Mouse (Mus musculus): ENCODE measurements around the gene Zfp2. TPM values are rescaled to one million over a fixed set of nuclear protein-coding genes. Genes with fewer than 3 reads are reported as not detected.

The Zfp2 gene
- total RNA-seq, 1 experiment from 2014 or later, result 5.2 TPM

DNA sequence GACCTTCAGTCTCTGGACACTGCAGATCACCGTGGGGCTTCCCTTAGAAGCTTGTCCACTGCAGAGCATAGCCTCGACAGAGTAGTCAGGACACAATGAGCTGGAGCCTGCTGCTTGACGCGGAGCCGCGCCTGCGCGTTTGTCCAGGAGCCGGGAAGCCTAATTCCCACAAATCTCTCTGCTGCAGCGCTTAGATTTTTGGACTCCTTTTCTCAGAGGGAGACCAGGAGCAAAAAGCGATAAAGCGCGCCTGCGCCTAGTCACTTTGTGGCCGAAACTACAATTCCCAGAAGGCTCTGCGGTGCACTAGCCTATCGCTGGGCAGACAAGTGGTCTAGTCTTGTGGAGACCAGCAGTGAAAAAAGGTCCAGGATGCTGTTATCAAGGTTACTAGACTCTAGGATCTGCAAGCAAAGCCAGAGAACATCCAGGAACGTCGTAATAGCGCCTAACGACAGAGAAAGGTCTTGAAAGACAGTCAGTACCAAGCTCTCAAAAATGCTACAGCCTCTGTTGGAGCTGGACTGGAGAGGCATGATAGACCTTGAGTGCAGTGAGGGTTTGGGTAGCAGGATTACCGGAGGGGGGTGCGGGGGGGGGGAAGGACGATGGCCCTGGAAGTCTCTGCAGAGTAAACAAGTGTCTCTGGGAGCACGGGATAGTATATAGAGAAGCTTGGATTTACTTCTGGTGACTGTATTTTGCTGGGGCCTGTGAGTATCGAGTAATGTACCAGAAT lies 28.4 kb downstream of the Zfp2 start, which contains the start of gene Zfp454:
TSS of gene Zfp454 (minus strand) at position 262 of the 739 bp plus-strand sequence.
- ATAC-seq (replicated peaks in 1 of 2; ENCODE audit: insufficient read depth in 1 of 2, low FRiP score in 2 of 2, low TSS enrichment in 1 of 2, low read depth in 1 of 2, poor library complexity in 2 of 2, severe bottlenecking in 2 of 2), result peak in 1 of 2 experiments; percentile 46; a peak in 1 of 4 replicates

- no peak for ATAC-seq (replicated peaks in 1 of 2; ENCODE audit: insufficient read depth in 1 of 2, low FRiP score in 2 of 2, low TSS enrichment in 1 of 2, low read depth in 1 of 2, poor library complexity in 2 of 2, severe bottlenecking in 2 of 2)
These were observed 29.1 kb downstream of the Zfp2 start for GRCm38 (mm10) chr11:50886933-50887293.

GRCm38 (mm10) chr11:50886231-50886932 lies 29.6 kb downstream of the Zfp2 start:
- no peak for ATAC-seq (replicated peaks in 1 of 2; ENCODE audit: insufficient read depth in 1 of 2, low FRiP score in 2 of 2, low TSS enrichment in 1 of 2, low read depth in 1 of 2, poor library complexity in 2 of 2, severe bottlenecking in 2 of 2)

DNA sequence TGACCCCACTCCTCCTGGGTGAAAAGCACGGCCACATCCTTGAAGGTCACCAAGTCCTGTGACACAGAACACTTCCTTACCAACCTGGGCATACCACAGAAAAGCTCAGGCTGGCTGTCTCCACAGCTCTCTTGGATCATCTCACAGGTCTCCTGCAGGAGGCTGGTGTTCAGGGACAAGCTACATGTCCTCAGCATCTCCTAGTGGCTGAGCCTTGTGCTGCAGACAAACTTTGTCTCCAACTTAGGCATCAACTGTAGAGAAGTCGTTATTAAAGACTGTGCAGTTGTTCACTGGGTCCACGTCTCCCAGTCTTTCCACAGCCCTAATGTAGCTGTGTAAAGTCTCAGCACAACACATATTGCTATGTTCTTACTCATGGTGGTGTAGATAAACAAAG lies 32.2 kb downstream of the Zfp2 start:
- ATAC-seq (replicated peaks in 1 of 2; ENCODE audit: insufficient read depth in 1 of 2, low FRiP score in 2 of 2, low TSS enrichment in 1 of 2, low read depth in 1 of 2, poor library complexity in 2 of 2, severe bottlenecking in 2 of 2), result 0 out of 4 replicates have a peak, but pooled peaks of 1 of the 2 experiments have one; percentile 25

DNA sequence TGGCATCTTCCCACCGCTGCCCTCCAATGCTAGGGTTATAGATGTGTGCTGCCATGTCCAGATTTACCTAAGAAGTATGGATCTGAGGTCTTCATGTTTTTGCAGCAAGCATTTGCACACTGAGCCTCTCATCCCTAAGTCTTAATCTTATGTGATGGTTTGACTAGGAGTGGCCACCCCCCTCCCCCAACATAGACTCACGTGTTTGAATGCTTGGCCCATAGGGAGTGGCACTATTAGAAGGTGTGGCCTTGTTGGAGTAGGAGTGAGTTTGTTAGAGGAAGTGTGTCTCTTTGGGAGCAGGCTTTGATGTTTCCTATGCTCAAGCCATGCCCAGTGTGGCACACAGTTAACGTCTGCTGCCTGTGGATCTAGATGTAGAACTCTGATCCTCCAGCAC lies 37.3 kb downstream of the Zfp2 start:
- ATAC-seq (replicated peaks in 1 of 2; ENCODE audit: insufficient read depth in 1 of 2, low FRiP score in 2 of 2, low TSS enrichment in 1 of 2, low read depth in 1 of 2, poor library complexity in 2 of 2, severe bottlenecking in 2 of 2), result no peak

GRCm38 (mm10) chr11:50850989-50851601 lies 64.9 kb downstream of the Zfp2 start:
- ATAC-seq (replicated peaks in 1 of 2; ENCODE audit: insufficient read depth in 1 of 2, low FRiP score in 2 of 2, low TSS enrichment in 1 of 2, low read depth in 1 of 2, poor library complexity in 2 of 2, severe bottlenecking in 2 of 2), result peak; percentile 20 to 22; a peak in 1 of 4 replicates

- peak; percentile 59 to 65; a peak in 3 of 4 replicates for ATAC-seq (replicated peaks in 1 of 2; ENCODE audit: insufficient read depth in 1 of 2, low FRiP score in 2 of 2, low TSS enrichment in 1 of 2, low read depth in 1 of 2, poor library complexity in 2 of 2, severe bottlenecking in 2 of 2)
These were observed 65.7 kb downstream of the Zfp2 start, which contains the start of gene Grm6 for GRCm38 (mm10) chr11:50850177-50850735. Gene Grm6 (plus strand): TSS chr11:50850685.

GRCm38 (mm10) chr11:50849310-50849709 lies 66.7 kb downstream of the Zfp2 start:
- no peak for ATAC-seq (replicated peaks in 1 of 2; ENCODE audit: insufficient read depth in 1 of 2, low FRiP score in 2 of 2, low TSS enrichment in 1 of 2, low read depth in 1 of 2, poor library complexity in 2 of 2, severe bottlenecking in 2 of 2)

Other genes starting within 250 kb of the Zfp2 start
- 6.2 and 6.4 TPM in 2 replicates for gene Zfp354c, start 88.4 kb downstream of the Zfp2 start, total RNA-seq (2017)
- 1.6 and 1.7 TPM in 2 replicates for gene Zfp879, start 74.6 kb downstream of the Zfp2 start, total RNA-seq (2017)
- gene Grm6, start 65.5 kb downstream of the Zfp2 start, total RNA-seq (2017), result 0.25 TPM in 1 of 2 replicates, not detected in the other
- gene Zfp454, start 28.5 kb downstream of the Zfp2 start, total RNA-seq (2017), result not detected in 2 replicates
- gene Zfp354b, start 15.5 kb upstream of the Zfp2 start, total RNA-seq (2017), result 0.50 and 0.63 TPM in 2 replicates
- gene 4933414I15Rik, start 27.6 kb upstream of the Zfp2 start, total RNA-seq (2017), result not detected in 2 replicates
- not detected in 2 replicates for gene Prop1, start 37.6 kb upstream of the Zfp2 start, total RNA-seq (2017)
- gene Olfr1378, start 50.4 kb upstream of the Zfp2 start, total RNA-seq (2017), result not detected in 2 replicates
- gene Olfr1377, start 65.8 kb upstream of the Zfp2 start, total RNA-seq (2017), result not detected in 2 replicates
- gene Olfr51, start 87.4 kb upstream of the Zfp2 start, total RNA-seq (2017), result not detected in 2 replicates
- not detected in 2 replicates for gene Olfr54, start 98.1 kb upstream of the Zfp2 start, total RNA-seq (2017)
- gene Olfr1375, start 131.9 kb upstream of the Zfp2 start, total RNA-seq (2017), result not detected in 2 replicates
- gene Zfp354a, start 143.1 kb upstream of the Zfp2 start, total RNA-seq (2017), result 1.7 and 2.6 TPM in 2 replicates

Data from hematopoietic stem cell, adult 5-6 weeks (primary cell).